Mouse (Mus musculus) urinary bladder, adult 18-20 months (tissue): ENCODE data around the gene Coa7.

Experiments used
- DNase-seq, 2 experiments: peaks; one replicate each; pipeline ENCODE4 v3.0.0; 2022; ENCODE audit warnings: low spot score in 2 of 2, mixed read lengths in 2 of 2

Coa7 gene

DNA sequence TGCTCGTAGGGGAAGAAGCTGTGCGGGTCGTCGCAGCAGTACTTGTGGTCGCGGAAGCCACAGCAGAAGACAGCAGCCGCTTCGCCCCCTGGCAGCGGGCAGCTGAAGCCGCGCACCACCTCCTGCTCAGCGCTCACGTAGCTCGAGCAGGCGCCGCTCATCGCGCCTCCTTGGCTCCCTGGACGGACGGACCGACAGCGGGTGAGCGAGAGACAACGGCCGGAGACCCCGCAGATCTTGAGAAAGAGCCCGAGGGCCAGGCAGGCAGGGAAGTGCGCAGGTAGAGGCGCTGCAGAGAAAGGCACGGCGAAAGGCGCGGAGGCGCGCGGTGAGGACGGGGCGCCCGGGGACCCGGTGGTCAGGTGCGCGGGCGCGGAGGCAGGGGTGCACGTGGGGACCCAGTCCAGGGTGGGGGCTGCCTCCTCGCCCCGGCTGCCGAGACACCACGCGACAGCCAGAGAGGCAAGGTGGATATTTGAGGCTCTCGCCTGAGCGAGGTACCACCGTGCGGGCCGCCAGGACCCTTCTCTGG lies 55.3 kb downstream of the Coa7 start, which contains the start of gene Shisal2a:
Shisal2a (minus strand) TSS at position 167 of the 532 bp plus-strand sequence.
- DNase-seq = no peak

GRCm38 (mm10) chr4:108386087-108386486 lies 58.1 kb downstream of the Coa7 start:
- no peak for DNase-seq

DNA sequence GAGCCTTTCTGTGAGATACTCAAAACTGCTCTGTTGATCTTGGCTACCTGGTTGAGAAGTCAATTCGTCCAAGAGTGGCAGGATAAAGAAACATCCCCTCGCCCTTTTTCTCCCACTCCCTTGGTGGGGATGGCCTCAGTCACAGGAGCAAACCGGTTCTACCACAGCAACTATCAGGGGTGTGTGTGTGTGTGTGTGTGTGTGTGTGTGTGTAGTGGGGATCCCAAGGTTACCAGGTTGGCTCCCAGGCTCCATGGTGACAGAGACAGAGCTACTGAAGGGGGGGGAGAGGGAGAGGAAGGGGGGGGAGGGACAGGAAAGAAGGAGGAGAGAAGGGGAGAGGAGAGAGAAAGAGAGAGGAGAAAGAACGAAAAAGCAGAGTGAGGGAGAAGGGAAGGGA lies 59.2 kb downstream of the Coa7 start:
- DNase-seq = no peak

DNA sequence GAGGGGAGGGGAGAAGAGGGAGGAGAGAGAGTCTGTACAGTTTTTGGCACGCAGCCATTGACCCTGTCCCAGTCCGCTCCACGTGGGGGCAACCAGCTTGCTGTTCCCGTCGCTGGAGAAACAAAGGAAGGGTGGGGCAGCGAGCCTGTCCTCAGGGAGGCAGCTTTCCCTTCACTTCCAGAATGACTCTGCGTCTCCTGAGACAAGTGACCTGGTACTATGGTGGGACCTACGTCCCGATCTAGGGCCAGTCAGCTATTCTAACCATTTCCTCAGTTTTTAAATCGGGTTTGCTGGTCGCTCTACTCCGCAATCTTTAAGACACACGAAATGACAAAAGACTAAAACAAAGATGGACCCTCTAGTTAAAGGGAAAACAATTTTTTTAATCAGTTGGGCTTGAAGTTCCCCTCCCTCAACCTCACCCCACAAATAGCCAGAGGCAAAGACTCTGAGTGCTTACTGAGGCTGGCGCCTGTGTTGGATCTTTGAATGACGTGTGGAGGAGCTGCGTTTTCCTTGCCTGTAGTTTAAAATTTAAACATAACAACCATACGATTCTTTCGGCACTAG lies 59.8 kb downstream of the Coa7 start:
- DNase-seq = peak; percentile 39 to 52

- no peak for DNase-seq
These were observed 60.8 kb downstream of the Coa7 start for GRCm38 (mm10) chr4:108388741-108389140.

DNA sequence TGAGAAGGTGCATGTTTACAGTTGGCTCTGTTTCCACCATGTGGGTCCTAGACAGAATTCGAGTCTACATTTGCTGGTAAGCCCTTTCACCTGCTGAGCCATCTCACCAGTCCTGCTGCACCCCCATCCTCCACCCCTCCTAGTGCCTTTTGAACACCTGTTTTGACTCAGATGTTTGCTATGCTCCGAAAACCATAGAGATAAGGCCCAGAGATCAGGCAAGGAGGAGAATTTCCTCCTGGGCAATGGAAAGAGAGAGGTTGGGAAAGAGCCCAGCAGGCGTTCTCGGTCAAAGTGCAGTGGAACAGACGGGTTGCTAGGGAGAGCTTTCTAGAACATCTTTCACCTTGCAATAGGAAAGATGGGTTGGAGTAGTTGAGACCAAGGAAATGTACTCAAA lies 63.2 kb downstream of the Coa7 start:
- DNase-seq = peak in 1 of 2 experiments; percentile 39
